In genomic region chr7:111082822-111083732, GRCm38 (mm10) we compare ENCODE assay signal across 8 mouse cellular contexts. TPM values are rescaled to one million over a fixed set of nuclear protein-coding genes. Genes with fewer than 3 reads are reported as not detected.
A peak's percentile ranks its signal among the peaks of the same experiment; 100 is the strongest.
DNase-seq lines count a peak whose midpoint lies in the region; ATAC-seq and TF ChIP-seq lines count a peak whose summit lies in the region.

TSS of gene Eif4g2 (minus strand) at chr7:111083030.

- peak within 1 kb of the TSS; percentile 100 for H3K9ac ChIP-seq in ES-E14 (ENCODE audit: insufficient read depth, low read depth, low read length, poor library complexity, severe bottlenecking)
- H3K9ac ChIP-seq in forebrain, embryonic 15.5 days (replicated peaks): peak within 1 kb of the TSS; percentile 99

- TF ChIP-seq CTCF in lung, adult 2 months (IDR thresholded peaks at IDR 0.05; ENCODE audit: insufficient read depth, low read length): no peak

- peak; percentile 92 for DNase-seq in ES-E14 (ENCODE audit: low read depth, low spot score)
- peak; percentile 99 for DNase-seq in cerebellum, adult 11-12 months
- peak; percentile 99 for DNase-seq in heart, postnatal 25 days (ENCODE audit: low spot score)
- DNase-seq in layer of hippocampus, adult 18-20 months (ENCODE audit: low spot score in 2 of 2): peak; percentile 99 to 100
- DNase-seq in lung, adult 2 months: peak; percentile 99
- peak; percentile 99 for DNase-seq in thymus, adult 18-20 months

- under 1% methylated on average over 70 of the region's 70 CpGs for WGBS in forebrain, embryonic 15.5 days
- under 1% methylated on average over 70 of the region's 70 CpGs for WGBS in lung, adult 2 months

- in situ Hi-C loops in ES-E14 (cut with MboI; ENCODE audit: low sequenced_read_pairs in 2 of 2, unreplicated experiment in 2 of 2): no loop called here

- peak within 1 kb of the TSS; percentile 90 for H3K27ac ChIP-seq in ES-E14 (ENCODE audit: insufficient read depth, low read depth, low read length, poor library complexity, severe bottlenecking)
- peak within 1 kb of the TSS; percentile 99 for H3K27ac ChIP-seq in forebrain, embryonic 15.5 days (replicated peaks)

- intact Hi-C loops in heart, postnatal 25 days (cut with DNase I): loop anchor here (1.0 to 5.0 kb wide), 2 partner anchors 39 to 74 kb away; no protein-coding TSS in a partner anchor

- ATAC-seq in forebrain, embryonic 15.5 days (replicated peaks): peak; percentile 99
- ATAC-seq in neutrophil, adult 5-6 weeks (ENCODE audit: extremely low read depth, insufficient number of reproducible peaks, low FRiP score, poor library complexity, severe bottlenecking): peak; percentile 96

- peaks cover 27% of the 10 kb centered on the region for H3K36me3 ChIP-seq in ES-E14 (ENCODE audit: control insufficient read depth, insufficient read depth, low read length, poor library complexity, severe bottlenecking)
- peaks cover 30% of the 10 kb centered on the region for H3K36me3 ChIP-seq in forebrain, embryonic 15.5 days

- peak within 1 kb of the TSS; percentile 64 for H3K4me2 ChIP-seq in forebrain, embryonic 15.5 days (replicated peaks)

- TF ChIP-seq POLR2A in lung, adult 2 months (IDR thresholded peaks at IDR 0.05; ENCODE audit: borderline replicate concordance, extremely low read depth, low read depth, low read length): peak; percentile 98

- no peaks in the 10 kb centered on the region for H3K9me3 ChIP-seq in ES-E14 (ENCODE audit: control insufficient read depth, insufficient read depth, low read depth, low read length)
- H3K9me3 ChIP-seq in forebrain, embryonic 15.5 days: no peaks in the 10 kb centered on the region

- H3K4me3 ChIP-seq in ES-E14 (ENCODE audit: insufficient read depth in 1 of 2, low read depth in 1 of 2, low read length in 2 of 2, poor library complexity in 1 of 2, severe bottlenecking in 1 of 2): peak within 1 kb of the TSS; percentile 72 to 99
- H3K4me3 ChIP-seq in forebrain, embryonic 15.5 days: peak within 1 kb of the TSS; percentile 82
- H3K4me3 ChIP-seq in lung, adult 2 months (replicated peaks; ENCODE audit: extremely low read depth, low read depth, low read length): peak within 1 kb of the TSS; percentile 95

- H3K27me3 ChIP-seq in forebrain, embryonic 15.5 days: no peaks in the 10 kb centered on the region

- peaks cover 0 to 6% of the 10 kb centered on the region in 2 experiments; a peak in 1 of 4 replicates for H3K4me1 ChIP-seq in ES-E14 (ENCODE audit: control insufficient read depth in 2 of 2, insufficient read depth in 2 of 2, low read length in 2 of 2, poor library complexity in 1 of 2)
- peaks cover 32% of the 10 kb centered on the region for H3K4me1 ChIP-seq in forebrain, embryonic 15.5 days
- H3K4me1 ChIP-seq in lung, adult 2 months (ENCODE audit: control insufficient read depth, insufficient read depth, low read length): peaks cover 10% of the 10 kb centered on the region

TF ChIP-seq in ES-E14, 5 proteins besides CTCF, POLR2A, EP300 and RAD21:
- peak; percentile 40; the same call in 1 of the 2 replicates for TF ChIP-seq HCFC1 (IDR thresholded peaks at IDR 0.05; ENCODE audit: borderline replicate concordance, insufficient read depth, low read length)
- no peak for TF ChIP-seq CHD2 (IDR thresholded peaks at IDR 0.05; ENCODE audit: low read depth, low read length)

RNA-seq across cellular contexts. Expression of gene Eif4g2, which starts in this region (rescaled TPM):
- total RNA-seq in ES-E14 (2012; rRNA removed): 494 and 627 TPM in 2 replicates
- 1,139 and 1,168 TPM in 2 replicates for polyA plus RNA-seq in forebrain, embryonic 15.5 days (2015; fragmentation: Nextera tagmentation; extraction: Ambion mirVana)
- total RNA-seq in heart, postnatal 25 days (2021): 1,000 to 10,000 TPM in 1 of 2 experiments, 100 to 1,000 TPM in 1; 975 to 1,085 TPM
- 100 to 1,000 TPM; 609 to 616 TPM for total RNA-seq in layer of hippocampus, adult 18-20 months (2021)
- polyA plus RNA-seq in lung, adult 2 months (2012; rRNA removed): 54.4 and 88.3 TPM in 2 replicates
- total RNA-seq in neutrophil, adult 5-6 weeks (2017): 857 and 887 TPM in 2 replicates

Comparison
In these comparisons a context has a peak if more than half of its experiments do, and no peak if none do; other contexts are left out.
1. Peak in every context shown above with its lines: DNase-seq, ATAC-seq, H3K4me3 ChIP-seq and H3K27ac ChIP-seq.
2. RNA of gene Eif4g2 (polyA plus RNA-seq): 1,139 to 1,168 TPM in forebrain, embryonic 15.5 days; 54.4 to 88.3 TPM in lung, adult 2 months; every median in the first group is over 10 times any median in the second.